Mouse (Mus musculus) ES-E14 (cell line): ENCODE results near the gene Phox2a. TPM values are rescaled to one million over a fixed set of nuclear protein-coding genes. Genes with fewer than 3 reads are reported as not detected.

ENCODE experiments used
- DNase-seq: peaks from one replicate; pipeline ENCODE4 v3.0.0-alpha.2; 2013; ENCODE audit warnings: low read depth, low spot score
- H3K27ac ChIP-seq: 2 replicates; pipeline ENCODE4 v1.5.1; 2012; ENCODE audit warnings: low read depth, mild to moderate bottlenecking, low read length, moderate library complexity, mixed read lengths; ENCODE audit not compliant: poor library complexity, insufficient read depth, severe bottlenecking
- H3K36me3 ChIP-seq: 2 replicates; pipeline ENCODE4 v1.6.1; 2012; ENCODE audit warnings: mild to moderate bottlenecking, low read length, moderate library complexity, mixed read lengths; ENCODE audit not compliant: control insufficient read depth, poor library complexity, insufficient read depth, severe bottlenecking
- H3K4me1 ChIP-seq, 2 experiments: fragments of 150-350 bp in 1 of 2; sonication (generic) in 1 of 2; 2 replicates each; pipeline ENCODE4 v1.6.1; 2012; ENCODE audit warnings: low read length in 2 of 2, mild to moderate bottlenecking in 1 of 2, mixed read lengths in 1 of 2; ENCODE audit not compliant: control insufficient read depth in 2 of 2, insufficient read depth in 2 of 2, poor library complexity in 1 of 2
- H3K4me3 ChIP-seq, 2 experiments: fragments of 150-350 bp in 1 of 2; sonication (generic) in 1 of 2; 2 replicates each; pipeline ENCODE4 v1.5.1; 2012; ENCODE audit warnings: low read length in 2 of 2, low read depth in 1 of 2, mild to moderate bottlenecking in 1 of 2, mixed read lengths in 1 of 2; ENCODE audit not compliant: insufficient read depth in 1 of 2, poor library complexity in 1 of 2, severe bottlenecking in 1 of 2
- H3K9ac ChIP-seq: 2 replicates; pipeline ENCODE4 v1.6.1; 2012; ENCODE audit warnings: low read depth, mild to moderate bottlenecking, low read length, mixed read lengths; ENCODE audit not compliant: poor library complexity, insufficient read depth, severe bottlenecking
- H3K9me3 ChIP-seq: fragments of 150-350 bp; sonication (generic); 2 replicates; pipeline ENCODE4 v1.6.1; 2012; ENCODE audit warnings: low read depth, mild to moderate bottlenecking, low read length; ENCODE audit not compliant: control insufficient read depth, insufficient read depth
- CHD2 ChIP-seq: IDR thresholded peaks from 2 replicates; pipeline ENCODE4 v1.6.1; 2014; ENCODE audit warnings: mild to moderate bottlenecking, low read depth, low read length, inconsistent platforms
- HCFC1 ChIP-seq: IDR thresholded peaks from 2 replicates; pipeline ENCODE4 v1.6.1; 2012; ENCODE audit warnings: low read length, inconsistent platforms, borderline replicate concordance; ENCODE audit not compliant: insufficient read depth
- MAFK ChIP-seq: IDR thresholded peaks from 2 replicates; pipeline ENCODE4 v1.6.1; 2014; ENCODE audit warnings: mild to moderate bottlenecking, low read depth, low read length, inconsistent platforms; ENCODE audit not compliant: insufficient read depth
- ZC3H11A ChIP-seq: IDR thresholded peaks from 2 replicates; pipeline ENCODE4 v1.6.1; 2012; ENCODE audit warnings: low read depth, mild to moderate bottlenecking, inconsistent platforms, low read length, borderline replicate concordance
- ZNF384 ChIP-seq: IDR thresholded peaks from 2 replicates; pipeline ENCODE4 v1.6.1; 2012; ENCODE audit warnings: low read depth, low read length, inconsistent platforms
- in situ Hi-C, 2 experiments: fragments of 600-800 bp; cut with MboI; formaldehyde crosslinking; loops; one replicate each; pipeline ENCODE4 v1.15.1; 2025; ENCODE audit warnings: low sequenced_read_pairs in 2 of 2, inconsistent platforms in 1 of 2; ENCODE audit not compliant: unreplicated experiment in 2 of 2
- total RNA-seq: library from RNA; depleted of rRNA; stranded (reverse); fragments of 300-350 nt; gene quantifications from 2 replicates; pipeline ENCODE4 v1.2.3, GENCODE M21; 2012

Phox2a gene
- total RNA-seq, 1 experiment, result 1.1 TPM

GRCm38 (mm10) chr7:101867482-101867881 lies 49.4 kb downstream of the Phox2a start:
- H3K27ac ChIP-seq, result peak overlapping the region; percentile 97
- peaks cover 21 to 22% of the 10 kb centered on the region in 2 experiments for H3K4me1 ChIP-seq
- in situ Hi-C loops, result no loop called here
- peak overlapping the region; percentile 78; the same call in 1 of the 2 replicates for H3K9ac ChIP-seq
- peaks cover 10% of the 10 kb centered on the region for H3K36me3 ChIP-seq
- H3K9me3 ChIP-seq, result no peaks in the 10 kb centered on the region
- TF ChIP-seq HCFC1 (no peak), ZC3H11A (no peak), MAFK (no peak), ZNF384 (no peak), CHD2 (no peak)
- no peak for DNase-seq
- H3K4me3 ChIP-seq, result peak overlapping the region; percentile 10 to 58; a peak in 3 of 4 replicates

DNA sequence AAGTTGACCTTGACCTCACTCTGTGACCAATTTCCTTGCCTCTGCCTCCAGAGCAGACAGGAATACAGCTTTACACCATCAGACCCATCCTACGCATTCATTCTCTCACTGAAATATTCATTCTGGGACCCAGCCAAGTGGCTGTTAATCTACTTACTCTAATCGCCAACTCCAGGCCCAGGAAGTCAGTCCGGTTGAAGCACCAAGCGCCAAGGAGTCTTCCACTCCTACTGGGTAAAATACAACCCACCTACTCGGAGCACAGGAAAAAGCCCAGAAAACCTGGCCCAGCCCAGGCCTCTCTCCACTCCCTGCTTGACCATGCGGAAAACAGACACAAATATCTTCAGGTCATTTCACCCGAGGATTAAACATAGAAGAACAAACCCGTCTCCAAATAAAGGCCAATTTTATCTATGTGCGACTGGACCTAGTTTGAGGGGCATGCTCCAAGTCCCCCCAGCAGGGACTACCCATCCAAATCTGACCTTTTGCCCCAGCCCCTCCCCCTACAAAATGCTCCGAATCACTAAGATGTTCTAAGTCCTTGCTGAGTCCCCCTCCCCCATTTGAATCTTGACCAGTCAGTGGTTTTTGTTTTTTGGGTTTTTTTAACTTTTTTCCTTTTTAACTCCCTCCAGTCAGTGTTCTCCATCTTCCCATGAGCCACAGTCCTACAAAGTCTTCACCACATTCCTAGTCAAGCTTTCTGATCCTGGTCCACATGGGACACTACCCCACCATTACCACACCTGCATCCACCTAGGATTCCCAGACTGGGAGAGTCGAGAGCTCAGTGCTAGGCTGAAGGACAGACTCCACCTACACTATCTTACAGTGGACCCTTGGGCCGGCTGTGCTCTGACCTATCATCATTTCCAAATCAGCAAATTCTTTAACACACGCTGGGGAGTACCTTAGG lies 50.4 kb downstream of the Phox2a start:
- Histone ChIP-seq H3K27ac (peak overlapping the region; percentile 97), H3K4me3 (peak overlapping the region; percentile 38 to 58), H3K36me3 (peaks cover 5% of the 10 kb centered on the region), H3K9ac (peak overlapping the region; percentile 78), H3K4me1 (peaks cover 19 to 22% of the 10 kb centered on the region in 2 experiments), H3K9me3 (no peaks in the 10 kb centered on the region)
- TF ChIP-seq ZC3H11A, result no peak
- peak; percentile 31; the same call in 1 of the 2 replicates for TF ChIP-seq CHD2
- no peak for TF ChIP-seq HCFC1
- TF ChIP-seq MAFK, result 0 out of 2 replicates have a peak, but pooled peaks have one; percentile 14
- TF ChIP-seq ZNF384, result 0 out of 2 replicates have a peak, but pooled peaks have one; percentile 25
- peak; percentile 44 for DNase-seq
- in situ Hi-C loops, result no loop called here

DNA sequence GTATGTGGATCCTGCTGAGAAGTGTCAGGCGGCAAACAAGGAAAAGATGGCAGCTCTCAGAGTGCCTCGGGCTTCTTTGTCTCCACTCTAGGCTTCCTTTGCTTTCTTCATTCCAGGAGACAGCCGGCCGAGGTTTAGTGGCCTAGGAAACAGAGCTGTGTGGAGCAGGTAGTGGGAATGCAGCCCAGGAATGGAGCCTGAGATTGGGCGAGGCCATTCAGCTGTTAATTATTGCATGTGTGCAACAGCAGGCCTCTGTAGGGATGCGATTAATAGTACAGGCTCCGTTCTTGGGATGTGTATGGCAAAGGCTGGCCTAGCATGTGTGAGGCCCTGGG lies 51.0 kb downstream of the Phox2a start:
- Histone ChIP-seq H3K27ac (peak overlapping the region; percentile 97), H3K9me3 (no peaks in the 10 kb centered on the region), H3K36me3 (no peaks in the 10 kb centered on the region; the same call in 1 of the 2 replicates), H3K9ac (peak overlapping the region; percentile 78; the same call in 1 of the 2 replicates), H3K4me3 (peak overlapping the region; percentile 38 to 58; a peak in 2 of 4 replicates), H3K4me1 (peaks cover 14 to 21% of the 10 kb centered on the region in 2 experiments)
- in situ Hi-C loops, result no loop called here
- TF ChIP-seq CHD2 (no peak), HCFC1 (no peak), ZC3H11A (no peak), ZNF384 (no peak)
- no peak for DNase-seq

DNA sequence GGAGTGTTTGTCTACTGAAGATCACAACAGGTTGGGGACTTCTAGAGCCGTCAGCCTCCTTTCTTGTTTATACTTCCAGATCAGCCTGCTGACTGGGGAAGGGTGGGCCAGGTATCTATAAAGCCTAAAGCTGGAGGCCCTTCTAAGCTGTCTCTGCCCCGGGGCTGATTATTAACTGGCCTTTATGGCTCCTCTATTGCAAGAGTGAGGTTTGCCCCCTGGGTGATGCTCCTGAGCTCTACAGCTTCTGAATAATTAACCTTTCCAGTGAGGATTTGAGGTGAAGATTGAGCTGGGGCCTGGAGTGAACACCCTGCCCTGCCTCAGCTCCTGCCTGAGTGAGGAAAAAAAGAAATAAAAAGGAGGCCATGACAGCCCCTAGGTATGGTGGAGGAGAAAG lies 52.5 kb downstream of the Phox2a start, which contains the start of gene Folr1:
Folr1 (minus strand) TSS at position 160 of the 400 bp plus-strand sequence.
- Histone ChIP-seq H3K9ac (no peak within 1 kb of the TSS; the same call in 1 of the 2 replicates), H3K36me3 (no peaks in the 10 kb centered on the region), H3K4me3 (no peak within 1 kb of the TSS), H3K27ac (peak within 1 kb of the TSS; percentile 97; the same call in 1 of the 2 replicates), H3K4me1 (peaks cover 14 to 20% of the 10 kb centered on the region in 2 experiments), H3K9me3 (no peaks in the 10 kb centered on the region)
- DNase-seq, result no peak
- in situ Hi-C loops, result no loop called here
- no peak for TF ChIP-seq ZNF384
- TF ChIP-seq HCFC1, result no peak
- TF ChIP-seq MAFK, result no peak
